Mouse (Mus musculus): ENCODE results near the gene Dnlz. TPM values are rescaled to one million over a fixed set of nuclear protein-coding genes. Genes with fewer than 3 reads are reported as not detected.
A peak's percentile ranks its signal among the peaks of the same experiment; 100 is the strongest.

Gene Dnlz
- total RNA-seq, 1 experiment from 2014 or later = 19.0 TPM

DNA sequence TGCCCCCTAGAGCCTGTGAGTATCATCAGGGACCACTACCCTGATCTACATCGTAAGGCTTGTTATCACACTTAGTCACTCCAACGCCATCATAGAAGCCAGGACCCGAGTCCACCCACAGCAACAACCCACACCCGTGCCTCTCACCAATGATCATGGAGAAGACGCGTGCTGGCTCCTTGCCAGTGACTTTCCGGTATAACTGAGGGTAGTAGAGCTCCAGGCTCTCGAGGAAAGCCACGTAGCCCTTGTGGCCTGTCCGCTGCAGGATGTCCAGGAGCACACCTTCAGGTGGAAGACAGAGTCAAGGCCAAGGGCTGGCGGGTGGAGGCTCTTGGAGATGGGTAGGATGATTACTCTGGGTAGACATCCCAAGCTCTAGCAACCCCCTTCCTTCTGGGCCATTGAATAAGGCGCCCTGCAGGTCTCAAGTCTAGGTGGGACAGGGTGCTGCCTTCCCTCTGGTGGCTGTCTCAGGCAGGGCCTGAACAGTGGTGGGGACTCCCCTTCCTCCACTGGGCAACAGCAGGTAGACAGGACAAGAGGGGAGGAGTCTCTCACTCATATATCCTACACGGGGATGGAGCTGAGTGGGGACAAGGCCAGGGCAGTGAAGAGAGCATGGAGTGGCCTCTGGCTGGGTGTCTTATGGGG, 6.9 kb upstream of the Dnlz start:
- DNase-seq = no peak

DNA sequence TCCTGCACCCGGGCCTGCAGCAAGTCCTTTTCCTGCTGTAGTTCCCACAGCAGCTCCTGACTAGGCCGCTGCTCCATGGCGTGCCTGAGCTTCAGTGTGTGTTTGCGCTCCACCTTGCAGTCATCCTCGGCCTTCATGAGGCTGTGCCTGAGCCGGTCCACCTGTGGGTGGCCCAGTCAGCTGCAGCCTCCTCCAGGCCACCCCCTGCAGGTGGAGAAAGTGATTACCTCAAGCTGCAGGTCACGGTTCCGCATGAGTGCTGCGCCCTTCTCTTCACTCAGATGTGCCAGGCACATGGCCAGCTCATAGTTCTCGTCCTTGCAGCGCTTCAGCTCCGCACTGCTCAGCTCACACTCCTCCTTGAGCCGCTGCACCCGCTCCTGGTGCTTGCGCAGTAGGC, 5.6 kb upstream of the Dnlz start:
- DNase-seq = peak; percentile 47

DNA sequence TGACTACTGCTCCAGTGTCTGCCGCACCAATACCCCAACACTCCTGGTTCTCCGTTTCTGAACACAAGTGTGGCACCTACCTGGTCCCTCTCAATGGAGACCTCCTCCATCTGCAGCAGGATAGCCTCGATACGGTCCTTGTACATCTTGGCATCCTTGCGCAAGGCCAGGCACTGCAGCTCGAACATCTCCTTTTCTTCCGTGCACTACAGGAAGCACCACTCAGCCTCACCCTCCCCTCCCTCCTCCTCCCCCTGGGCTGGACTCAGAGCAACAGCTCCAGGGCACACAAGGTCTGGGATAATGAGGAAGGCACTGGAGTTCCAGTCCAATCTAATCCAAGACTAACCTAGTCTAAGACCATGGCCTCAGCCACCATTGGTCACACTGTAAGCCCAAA, 4.8 kb upstream of the Dnlz start:
- DNase-seq = no peak

DNA sequence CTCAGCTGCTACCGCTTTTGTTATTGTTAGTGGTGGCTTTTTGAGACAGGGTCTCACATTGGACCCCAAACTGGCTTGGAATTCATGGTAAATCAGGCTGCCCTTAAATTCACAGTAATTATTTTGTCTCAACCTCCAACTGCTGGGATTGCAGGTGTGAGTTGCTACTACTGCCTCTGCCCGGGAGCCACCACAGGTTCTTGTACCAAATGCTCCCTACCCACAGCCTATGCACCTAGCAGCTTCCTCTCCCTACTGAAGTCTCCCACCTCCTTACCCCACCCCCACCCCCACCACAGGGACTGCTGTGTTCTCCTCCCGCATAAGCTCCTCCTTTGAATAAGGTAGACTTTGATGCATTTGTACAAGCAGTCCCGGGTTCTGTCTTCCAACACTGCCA, 4.3 kb upstream of the Dnlz start:
- DNase-seq = no peak

DNA sequence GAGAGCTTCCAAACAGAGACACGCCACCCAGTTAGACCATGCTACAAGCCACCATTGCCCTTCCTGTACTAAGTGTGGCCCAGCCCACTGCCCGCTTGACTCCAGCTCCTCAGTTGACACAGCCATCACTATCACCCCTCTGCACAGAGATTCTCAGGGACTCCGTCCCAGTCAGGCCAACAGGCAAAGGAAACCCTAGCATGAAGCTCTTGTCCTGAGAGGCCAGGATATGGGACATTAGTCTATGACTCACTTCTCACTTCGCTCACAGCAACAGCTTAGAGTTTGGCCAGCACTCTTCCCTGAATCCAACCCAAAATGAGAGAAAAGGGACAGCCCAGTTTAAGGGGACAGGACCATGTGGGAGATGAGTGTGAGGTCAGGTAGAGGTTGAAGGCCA, 2.5 kb upstream of the Dnlz start:
- DNase-seq = no peak

- DNase-seq = no peak
Measured at GRCm38 (mm10) chr2:26353066-26353980, 1.4 kb upstream of the Dnlz start.

DNA sequence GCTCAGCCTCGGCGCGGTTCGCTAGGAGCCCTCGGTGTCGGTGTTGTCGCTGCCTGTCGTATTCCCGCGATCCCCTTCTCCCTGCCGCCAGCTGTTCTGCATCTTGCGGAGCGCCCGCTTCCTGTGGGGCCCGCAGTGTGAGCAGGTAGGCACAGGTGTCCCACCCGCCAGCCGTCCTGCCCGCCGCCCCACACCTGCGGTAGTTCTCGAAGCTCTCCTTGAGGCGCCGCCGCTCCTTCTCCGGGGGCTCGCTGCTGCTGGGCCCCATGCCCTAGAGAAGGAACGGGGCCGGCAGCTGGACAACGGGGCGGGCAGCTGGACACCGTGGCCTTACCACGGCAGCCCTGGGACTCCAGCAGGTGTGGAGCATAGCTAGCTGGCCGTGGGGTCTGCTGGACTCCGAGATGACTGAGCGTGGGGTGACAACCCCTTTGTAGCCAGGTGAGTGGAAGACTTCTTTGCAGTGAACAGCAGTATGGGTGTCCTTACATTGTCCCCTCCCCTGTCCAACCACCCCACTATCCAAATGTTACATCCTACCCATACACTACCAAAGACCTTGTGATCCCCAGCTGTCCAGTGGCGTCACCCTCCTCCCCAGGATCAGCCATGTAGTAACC, 491 bp upstream of the Dnlz start:
- DNase-seq = peak; percentile 48

DNA sequence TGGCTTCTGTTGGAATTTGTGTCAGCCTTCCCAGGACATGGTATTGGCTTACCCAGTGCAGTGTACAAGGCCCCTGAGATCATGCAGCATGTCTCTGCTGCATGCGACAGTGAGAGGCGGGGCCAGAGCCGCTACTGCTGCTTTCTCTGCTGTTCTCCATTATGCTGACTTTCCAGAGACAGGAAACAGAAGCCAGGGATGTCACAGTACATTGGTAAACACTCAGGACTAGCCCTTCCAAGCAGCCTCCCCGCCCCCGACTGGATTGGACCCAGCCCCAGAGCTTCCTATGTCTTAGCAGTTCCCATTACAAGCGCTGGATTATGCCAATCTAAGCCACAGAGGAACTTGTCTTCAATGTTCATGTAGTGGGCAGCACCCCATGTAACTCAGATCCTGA, 3.7 kb downstream of the Dnlz start:
- DNase-seq = no peak

DNA sequence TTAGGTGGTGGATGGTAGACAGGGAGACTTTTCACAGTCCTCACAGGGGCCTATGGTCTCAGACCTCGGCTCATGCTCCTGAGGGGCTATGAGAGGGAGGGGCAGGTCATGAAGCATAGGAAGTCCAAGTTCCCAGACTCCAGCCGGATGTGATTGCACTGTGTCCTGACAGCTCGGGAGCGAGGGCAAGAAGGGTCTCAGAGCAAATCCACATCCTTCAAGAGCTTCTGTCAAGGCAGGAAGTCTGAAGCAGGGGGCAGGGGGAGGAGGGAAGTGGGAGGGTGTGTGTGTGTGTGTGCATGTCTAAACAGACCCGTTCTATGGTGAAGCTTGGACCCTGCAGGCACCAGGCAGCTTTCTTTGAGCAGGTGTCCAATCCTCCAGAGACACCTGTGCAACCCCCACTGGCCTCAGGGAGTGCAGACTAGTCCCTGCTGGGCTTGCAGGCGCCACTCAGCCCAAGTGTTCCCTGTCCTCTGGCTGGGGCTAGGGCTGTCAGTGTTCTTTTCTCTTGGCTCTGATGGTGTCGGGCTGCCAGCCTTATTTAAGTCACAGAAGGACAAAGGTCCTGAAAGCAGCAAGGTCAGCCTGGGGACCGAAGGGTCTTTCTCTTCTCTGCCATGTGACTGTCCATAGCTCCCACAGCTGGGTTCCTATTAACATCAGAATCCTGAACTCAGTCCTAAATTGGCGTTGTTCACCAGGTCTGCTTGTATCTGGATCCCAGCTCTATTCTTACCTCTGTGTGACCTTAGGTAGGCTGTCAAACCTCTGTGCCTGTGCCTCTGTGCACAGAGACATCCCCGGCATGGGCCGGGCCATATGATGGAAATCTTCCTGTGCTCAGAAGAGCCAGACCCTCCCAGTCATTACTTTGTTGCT, 9.1 kb downstream of the Dnlz start:
- peak; percentile 51 for DNase-seq

GRCm38 (mm10) chr2:26342044-26342443, 9.9 kb downstream of the Dnlz start:
- DNase-seq = peak; percentile 65

DNA sequence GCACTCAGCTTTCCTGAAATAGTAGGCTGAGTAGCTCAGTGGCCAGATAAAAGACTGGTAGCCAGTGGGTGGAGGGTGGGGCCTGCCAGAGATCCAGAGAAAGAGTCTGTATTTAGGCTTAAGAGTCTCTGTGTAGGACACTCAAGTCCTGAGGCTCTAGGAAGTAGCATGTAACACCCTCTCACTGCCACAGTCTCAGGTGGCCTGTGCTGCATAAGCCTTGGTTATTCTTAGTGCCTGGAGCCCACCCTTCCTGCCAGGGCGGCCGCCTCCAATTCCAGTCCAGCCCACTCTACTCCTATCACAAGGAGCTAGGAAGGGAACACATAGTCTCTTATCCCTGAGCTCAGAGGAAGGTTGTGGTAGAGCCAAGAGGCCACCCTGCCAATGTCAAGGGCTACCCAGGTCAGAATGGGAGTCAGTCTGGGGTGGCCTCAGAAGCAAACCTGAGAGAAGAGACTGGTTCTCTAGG, 10.4 kb downstream of the Dnlz start:
- no peak for DNase-seq

DNA sequence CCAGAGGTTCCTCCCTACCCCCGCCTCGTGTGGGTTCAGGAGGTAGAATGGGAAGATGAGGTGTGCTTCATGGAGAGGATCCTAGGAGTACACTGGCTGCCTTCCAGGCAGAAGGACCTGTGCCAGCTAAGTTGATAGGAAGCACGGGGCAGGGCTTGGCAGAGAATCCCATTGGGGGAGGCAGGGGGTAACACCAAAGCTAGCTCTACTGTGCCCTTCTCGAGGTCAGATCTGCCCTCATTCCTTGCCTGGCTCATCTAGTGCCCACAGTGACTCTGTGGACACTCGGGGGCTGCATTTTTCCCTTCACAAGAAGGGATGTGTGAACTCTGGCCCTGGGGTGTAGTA, 12.7 kb downstream of the Dnlz start:
- DNase-seq = peak; percentile 75

GRCm38 (mm10) chr2:26338302-26339203, 13.4 kb downstream of the Dnlz start:
- DNase-seq = no peak

DNA sequence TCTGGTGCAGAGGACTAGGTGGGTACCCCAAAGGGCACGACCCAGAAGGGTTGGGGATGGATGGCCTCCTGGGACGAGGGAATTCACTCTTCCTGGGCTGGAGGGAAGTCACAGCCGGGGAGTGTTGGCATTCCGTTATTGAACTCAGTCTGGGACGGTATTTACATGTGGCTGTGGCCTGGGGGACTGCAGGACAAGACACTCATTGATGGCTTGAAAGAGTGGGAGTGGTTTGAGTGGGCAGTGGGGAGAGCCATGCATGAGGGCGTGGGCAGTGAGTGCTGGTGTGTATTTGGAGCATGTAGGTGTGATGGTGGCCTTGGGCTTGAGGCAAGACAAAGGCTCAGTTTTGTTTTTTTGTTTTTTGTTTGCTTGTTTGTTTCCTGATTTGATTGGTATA, 21.2 kb downstream of the Dnlz start:
- DNase-seq = no peak

DNA sequence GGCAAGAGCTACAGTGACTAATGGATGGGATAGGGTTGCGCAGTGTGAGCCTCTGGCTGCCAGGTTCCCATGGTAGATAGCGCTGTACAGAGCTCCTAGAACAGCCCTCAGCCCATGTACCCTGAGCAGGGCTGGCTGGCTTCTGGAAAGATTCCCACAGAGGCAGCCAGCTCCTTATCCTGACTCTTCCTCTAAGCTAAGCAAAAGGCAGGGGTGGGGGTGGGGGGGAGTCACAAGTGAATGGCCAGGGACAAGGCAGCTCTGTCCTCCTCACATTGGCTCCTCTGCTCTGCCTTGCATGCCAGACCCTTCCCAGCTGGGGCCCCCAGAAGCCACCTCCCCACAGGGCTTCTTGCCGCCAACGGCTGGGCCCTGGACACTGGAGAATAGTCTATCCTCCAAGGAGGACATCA, 21.8 kb downstream of the Dnlz start:
- no peak for DNase-seq

- peak; percentile 84 for DNase-seq
Measured at GRCm38 (mm10) chr2:26329402-26329801, 22.5 kb downstream of the Dnlz start.

DNA sequence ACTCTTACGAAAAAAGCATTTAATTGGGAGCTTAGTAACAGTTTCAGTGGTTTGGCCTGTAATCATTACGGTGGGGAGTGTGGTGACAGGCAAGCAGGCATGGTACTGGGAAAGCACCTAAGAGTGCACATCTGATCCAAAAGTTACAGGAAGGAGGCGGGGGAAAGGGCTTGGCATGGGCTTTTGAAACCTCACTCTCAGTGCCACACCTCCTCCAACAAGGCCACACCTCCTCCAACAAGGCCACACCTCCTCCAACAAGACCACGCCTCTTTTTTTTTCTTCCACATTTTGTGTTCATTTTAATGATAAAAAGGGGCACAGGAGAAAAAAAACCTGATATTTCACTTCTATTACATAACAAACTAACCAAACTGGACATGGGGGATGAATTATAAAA, 24.1 kb downstream of the Dnlz start:
- peak; percentile 60 for DNase-seq

- peak; percentile 87 for DNase-seq
Measured at GRCm38 (mm10) chr2:26325386-26326181, 26.3 kb downstream of the Dnlz start.

GRCm38 (mm10) chr2:26324917-26325316, 27.0 kb downstream of the Dnlz start:
- peak; percentile 76 for DNase-seq
